Mouse (Mus musculus) kidney, adult 9 months (tissue): ENCODE results near the gene Ppp1r14b.

Experiments
- DNase-seq: peaks from one replicate; pipeline ENCODE4 v3.0.0; 2022

Ppp1r14b gene

DNA sequence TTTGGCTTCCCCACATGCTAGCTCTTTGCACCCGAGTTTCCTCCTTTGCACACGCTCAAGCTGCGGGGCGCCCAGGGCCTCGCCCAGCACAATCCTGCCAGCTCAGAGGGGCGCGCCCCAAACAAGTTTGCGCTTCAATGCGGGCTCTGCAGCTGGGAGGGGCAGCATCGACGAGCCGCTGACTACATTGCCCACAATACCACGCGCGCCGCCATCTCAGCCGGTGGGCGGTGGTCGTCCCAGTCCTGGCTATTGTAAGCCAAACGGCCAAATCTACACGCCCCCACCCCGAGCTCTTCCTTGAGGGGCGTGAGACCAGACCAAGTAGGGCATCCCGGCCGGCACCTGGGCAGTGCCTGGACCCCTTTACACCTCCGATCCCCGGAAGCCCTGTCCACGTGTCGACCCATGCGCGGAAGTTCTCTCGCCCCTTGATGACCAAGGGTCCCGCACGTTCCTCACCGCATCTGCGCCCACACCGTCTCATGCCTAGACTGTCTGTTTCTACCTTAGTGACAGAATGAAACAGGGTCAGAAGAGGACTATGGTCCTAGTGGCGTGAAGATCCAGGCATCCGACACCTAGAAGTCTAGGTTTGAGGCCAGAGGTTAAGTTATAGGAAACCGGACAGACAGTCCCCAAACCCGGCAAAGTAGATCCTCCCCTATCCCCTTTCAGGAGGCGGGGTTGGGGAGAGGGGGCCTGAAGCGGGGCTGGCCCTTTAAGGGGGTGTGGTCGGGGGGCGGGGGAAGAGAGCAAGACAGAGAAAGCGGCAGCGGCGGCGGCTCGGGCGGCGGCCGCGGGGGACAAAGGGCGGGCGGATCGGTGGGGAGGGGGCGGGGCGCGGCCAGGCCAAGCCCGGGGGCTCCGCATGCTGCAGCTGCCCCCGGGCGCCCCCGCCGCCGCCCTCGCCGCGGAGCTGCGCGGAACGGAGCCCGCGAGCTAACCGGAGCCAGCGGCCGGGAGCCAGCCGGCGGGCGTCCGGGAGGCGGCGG, at the start of gene Ppp1r14b:
TSS of gene Ppp1r14b (plus strand) at position 758 of the 995 bp plus-strand sequence.
- peak; percentile 73 for DNase-seq

DNA sequence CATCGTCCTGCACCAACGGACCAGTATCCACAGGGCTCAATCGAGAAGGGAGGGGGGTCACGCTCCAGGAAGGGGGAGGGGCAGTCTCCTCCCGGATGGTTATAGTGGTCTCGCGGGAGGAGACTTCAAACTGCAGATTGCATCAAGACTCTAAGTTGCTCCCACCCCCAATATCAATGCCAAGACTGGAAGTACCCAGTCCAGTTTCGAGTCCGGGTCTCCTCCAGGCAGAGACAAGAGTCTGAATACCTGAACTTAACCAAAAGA, 49.5 kb upstream of the Ppp1r14b start, which contains the start of gene Catsperz:
TSS of gene Catsperz (minus strand) at position 74 of the 267 bp plus-strand sequence.
- DNase-seq, result no peak

DNA sequence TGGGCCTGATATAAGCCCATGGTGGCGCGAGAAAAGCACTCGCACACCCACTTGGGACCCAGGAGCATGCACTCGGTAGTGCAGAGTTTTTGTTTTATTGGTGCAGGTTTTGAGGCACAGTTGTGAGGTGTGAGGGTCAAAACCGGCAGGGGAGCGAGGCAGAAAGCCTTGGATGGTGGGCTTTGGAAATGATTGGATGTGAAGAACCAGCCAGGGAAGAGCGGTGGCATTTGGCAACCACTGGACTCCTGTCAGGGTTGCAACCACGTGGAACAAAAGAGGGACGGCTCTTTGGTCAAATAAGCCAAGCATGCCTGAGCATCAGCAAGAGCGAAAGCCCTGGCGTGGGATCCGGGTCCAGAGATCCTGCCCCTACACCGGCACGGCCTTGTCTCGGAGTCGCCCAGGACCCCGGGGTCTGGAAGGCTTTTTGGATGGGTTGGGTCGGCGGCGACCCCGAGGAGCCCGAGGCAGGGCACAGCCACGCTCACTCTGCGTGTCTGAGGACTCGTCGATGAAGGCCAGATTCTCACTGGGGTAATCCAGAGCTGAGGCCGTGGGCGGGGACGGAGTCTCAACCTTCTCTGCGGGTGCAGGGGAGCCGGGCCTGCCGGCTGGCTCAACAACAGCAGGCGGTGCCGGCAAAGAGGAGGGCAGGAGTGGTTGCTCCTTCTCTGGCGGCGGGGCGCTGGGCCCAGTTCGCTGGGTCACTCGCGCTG, 49.0 kb upstream of the Ppp1r14b start:
- no peak for DNase-seq

DNA sequence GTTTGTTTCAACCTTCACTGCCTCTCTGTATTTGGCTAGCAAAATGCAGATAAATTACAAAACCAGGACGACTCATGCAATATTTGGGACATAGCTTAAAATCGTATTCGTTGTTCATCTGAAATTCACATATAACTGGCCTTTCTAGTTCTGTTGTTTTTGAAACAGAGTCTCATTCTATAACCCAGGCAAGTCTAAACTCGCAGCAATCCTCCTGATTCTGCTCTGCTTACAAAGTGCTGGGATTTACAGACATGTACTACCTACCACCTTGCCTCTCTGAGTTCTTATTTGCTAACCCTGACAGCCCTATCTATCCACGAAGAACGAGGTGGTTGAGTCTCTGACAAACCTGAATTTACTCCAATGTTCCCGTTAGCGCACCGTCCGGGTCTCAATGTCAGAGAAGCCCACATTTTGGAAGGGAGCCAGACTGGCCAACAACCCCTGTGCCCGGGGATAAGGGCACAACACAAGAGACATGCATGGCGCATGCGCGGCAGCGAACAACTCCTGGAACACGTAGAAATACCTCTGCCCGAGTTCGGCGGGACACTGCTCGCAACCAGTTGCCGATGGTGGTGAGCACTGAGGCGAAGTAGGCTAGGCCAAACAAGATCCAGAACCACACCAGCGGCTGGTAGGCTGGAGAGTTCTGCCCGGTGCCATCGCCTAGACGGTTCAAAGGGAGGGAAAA, 48.1 kb upstream of the Ppp1r14b start:
- DNase-seq, result peak; percentile 68

DNA sequence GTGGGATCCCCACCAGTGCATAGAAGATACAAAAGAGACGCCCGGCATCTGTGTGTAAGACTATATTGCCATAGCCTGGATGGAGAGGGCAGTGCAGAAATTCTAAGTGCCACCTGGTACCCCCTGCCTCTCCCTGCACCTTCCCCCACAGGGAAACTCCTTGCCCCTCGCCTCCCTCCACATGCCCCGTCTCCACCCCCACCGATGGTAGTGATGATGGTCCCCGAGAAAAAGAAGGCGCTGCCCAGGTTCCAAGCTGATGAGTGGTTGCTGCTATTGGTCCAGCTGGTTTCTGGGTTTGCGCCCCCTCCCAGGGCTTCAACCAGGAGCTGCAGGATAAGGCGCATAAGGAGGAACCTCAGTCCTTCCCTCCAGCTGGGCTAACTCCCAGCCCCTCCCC, 46.7 kb upstream of the Ppp1r14b start:
- DNase-seq, result no peak

DNA sequence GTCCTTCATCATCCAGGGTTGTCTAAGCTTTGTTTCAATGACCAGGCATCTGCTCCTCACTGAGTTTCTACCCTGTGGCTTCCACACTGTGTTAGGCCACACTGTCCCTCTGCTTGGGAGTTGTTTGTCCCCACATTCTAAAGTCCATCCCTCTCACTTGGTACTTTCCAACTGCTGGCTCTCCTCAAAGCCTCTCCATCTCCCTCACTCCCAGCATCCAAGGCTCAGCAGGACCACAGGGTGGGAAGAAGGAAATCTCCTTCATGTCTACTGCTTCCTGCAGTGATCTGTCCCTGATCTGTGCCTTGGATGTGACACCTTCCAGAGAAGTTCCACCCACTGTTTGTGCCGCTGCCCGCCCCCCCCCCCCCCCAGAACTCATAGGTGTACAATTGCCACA, 43.8 kb upstream of the Ppp1r14b start:
- no peak for DNase-seq

DNA sequence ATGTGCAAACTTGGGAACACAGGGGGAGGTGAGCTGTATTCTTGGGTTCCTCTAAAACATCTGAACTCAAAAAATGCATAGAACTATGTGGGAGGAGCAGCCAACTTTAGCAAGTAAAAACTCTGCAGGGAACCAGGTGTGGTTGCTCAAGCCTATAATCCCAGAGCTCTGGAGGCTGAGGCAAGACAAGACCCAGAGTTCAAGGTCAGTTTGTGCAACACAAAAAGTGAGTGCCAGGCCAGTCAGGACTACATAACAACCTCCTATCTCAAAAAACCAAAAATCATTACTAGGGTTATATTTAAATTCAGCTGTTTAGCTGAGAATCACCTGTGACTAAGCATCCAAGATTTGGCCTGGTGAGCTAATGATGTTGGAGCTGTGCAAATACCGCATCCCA, 42.8 kb upstream of the Ppp1r14b start:
- DNase-seq, result no peak

DNA sequence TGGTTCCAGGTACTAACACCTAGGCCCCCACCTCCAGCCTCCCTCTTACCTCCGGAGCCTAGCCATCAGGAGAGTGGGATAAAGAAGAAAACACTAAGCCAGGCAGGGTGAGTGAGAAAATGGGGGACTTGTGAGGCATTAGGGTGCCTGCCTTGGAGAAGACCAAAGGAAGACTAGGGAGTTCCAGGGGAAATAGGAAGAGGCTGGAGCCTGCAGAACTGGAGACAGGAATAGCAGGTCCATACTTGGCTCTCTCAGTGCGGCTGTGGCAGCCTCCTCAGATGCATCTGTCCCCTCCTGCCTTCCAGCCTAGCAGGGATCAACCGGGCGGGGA, 41.7 kb upstream of the Ppp1r14b start:
- no peak for DNase-seq

DNA sequence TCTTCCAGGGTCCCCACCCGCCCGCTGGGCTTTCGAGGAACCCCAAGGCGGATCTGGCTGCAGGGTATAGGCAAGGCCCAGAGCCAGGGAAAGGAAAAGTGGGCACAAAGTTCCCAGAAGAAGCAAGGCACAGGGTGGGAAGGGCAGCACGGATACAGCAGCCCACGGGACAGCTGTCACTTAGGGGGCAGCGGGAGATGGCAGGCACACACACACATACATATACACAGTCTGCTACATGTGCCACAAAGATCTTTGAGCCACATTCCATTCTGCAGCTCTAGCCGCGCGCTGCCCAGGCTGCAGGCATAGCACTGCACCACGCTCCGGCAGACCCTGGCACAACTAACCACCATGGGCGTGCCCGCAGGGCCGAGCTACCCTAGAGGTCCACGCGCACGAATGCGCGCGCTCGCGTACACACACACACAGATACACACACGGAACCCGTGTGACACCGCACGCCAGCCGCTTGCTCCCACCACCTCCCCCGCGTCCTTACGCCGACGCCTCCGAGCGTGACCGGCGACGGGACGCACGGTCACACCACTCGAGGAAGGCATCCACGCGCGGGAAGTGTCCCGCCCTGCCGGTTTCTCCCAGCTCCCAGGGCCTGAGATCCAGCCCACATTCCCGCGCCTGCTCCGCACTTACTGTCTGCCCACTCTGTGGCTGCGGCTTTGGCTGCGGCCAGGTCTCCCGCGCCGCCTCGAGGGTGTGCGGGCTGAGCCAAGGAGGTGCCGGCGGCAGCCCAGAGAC, 41.2 kb upstream of the Ppp1r14b start:
- no peak for DNase-seq

DNA sequence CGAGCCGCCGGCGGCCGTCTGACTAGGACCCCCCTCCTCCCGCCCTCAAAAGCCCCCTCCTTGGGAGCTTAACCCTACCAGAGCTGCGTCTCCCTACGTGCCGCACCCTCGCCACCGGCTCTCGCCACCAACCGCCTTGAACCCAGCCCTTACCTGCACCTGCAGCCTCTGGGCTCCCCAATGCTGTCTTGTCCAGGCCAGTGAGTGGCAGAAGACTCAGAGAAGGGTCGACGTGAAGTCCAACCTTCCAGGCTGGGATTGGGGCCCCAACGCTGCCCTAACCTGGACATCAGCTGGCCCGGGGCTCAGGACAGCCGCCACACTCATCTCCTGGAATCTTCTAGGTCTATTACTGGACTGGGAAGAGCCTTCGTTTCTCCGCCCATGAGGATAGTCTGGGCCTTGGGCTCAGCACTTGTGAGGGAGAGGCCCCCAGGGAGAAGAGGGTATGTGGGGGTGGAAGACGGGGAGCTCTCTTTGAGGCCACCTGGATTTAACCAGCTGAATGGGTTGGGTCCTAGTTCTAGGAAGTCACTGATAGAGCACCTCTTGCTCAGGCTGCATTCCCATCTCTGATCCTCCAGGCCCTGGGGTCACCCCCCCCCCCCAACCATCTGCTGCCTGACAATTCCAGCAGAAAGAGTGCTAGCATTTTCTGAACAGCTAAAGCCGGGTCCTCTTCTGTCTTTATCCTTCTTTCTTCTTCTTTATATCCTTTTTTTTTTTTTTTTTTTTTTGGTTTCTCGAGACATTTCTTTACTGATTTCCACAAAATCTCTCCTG, 40.4 kb upstream of the Ppp1r14b start, which contains the start of gene Kcnk4:
TSS of gene Kcnk4 (minus strand) at position 321 of the 783 bp plus-strand sequence.
- no peak for DNase-seq

DNA sequence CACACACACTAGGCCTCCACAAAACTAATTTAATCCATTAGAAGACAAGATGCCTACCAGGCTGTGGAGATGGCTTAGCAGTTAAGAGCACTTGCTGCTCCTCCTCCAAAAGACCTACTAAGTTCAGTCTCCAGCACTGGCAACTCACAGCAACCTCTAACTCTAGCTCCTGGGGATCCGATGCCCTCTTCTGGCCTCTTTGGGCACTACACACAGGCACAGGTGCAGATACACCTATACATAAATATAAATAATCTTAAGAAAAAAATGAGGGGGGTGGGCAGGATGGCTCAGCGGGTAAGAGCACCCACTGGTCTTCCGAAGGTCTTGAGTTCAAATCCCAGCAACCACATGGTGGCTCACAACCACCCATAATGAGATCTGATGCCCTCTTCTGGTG, 38.5 kb upstream of the Ppp1r14b start:
- DNase-seq, result no peak

DNA sequence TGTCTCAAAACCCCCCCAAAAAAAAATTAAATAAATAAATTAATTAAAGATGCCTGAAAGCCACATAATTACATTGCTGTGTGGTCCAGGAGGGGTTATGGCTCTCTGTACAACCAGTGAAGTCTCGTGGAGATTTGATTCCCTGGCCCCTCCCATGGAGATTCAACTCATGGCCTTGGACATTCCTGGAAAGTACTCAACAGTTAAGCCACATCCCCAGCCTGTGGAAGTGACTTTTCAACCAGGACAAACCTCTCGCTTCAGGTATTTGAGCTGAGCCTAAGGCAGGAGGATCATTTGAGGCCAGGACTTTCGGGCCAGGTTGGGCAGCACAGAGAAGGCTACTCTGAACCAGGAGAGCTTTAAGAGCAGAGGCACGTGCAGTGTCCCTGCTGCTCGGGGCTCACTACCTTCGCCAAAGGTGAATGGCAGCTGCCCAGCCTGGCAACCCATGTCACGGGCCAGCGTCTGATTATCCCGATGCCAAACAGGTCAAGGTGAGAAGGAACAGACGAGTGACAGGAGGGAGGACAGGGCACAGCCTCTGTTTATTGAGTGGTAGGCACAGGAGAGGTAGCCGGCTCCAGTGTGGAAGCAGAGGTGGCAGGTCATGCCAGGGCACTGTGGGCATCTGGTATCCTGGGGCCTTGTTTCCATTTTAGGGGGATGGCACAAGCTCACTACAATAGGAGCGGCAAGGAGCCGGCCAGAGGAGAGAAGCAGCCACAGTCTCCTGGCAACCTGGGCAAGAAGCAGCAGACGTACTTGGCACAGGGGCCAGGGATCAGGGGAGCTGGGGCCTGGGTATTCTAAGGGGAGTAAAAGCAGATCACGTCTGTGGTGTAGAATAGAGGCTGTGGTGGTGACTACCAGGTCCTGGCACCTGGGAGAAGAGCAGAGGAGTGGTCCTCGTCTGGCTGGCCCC, 37.0 kb upstream of the Ppp1r14b start:
- DNase-seq, result no peak

DNA sequence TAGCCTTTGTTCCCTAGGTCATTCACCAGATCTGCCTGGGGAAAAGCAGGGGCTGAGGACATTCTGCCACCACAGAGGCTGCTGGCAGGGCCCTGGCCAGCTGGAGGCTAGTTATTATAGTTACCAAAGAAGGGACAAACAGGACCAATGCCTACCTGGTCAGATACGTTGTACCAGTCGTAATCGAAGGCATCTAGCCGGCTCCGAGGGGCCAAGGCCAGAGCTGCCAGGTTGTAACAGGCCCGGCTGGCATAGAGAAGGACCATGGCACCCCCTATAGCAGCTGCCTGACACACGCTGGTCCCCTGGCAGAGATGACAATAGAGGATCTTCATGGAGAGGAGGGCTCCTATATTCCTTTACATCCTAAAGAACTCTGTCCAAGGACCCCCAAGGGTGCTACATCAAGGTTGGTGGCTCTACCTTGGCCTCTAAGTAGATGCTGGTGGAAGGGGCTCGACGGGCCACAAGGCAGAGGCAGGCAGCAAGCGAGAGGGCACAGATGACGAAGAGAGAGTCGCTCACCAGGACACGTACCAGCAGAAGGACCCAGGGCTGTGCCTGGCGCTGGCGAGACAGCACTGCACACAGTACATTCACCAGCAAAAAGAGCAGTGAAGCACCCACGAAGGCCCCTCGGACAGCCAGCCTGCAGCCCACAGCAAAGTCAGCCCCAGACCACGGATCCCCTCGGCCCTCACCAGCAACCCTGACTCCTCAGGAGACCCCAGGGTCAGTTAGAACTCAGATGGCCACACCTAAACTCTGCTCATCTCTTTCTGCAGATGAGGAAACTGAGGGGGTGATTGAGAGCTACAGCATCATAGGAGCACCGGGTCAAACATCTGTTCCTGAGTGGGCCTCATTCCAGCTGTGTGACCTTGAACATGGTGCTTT, 35.4 kb upstream of the Ppp1r14b start:
- DNase-seq, result no peak

DNA sequence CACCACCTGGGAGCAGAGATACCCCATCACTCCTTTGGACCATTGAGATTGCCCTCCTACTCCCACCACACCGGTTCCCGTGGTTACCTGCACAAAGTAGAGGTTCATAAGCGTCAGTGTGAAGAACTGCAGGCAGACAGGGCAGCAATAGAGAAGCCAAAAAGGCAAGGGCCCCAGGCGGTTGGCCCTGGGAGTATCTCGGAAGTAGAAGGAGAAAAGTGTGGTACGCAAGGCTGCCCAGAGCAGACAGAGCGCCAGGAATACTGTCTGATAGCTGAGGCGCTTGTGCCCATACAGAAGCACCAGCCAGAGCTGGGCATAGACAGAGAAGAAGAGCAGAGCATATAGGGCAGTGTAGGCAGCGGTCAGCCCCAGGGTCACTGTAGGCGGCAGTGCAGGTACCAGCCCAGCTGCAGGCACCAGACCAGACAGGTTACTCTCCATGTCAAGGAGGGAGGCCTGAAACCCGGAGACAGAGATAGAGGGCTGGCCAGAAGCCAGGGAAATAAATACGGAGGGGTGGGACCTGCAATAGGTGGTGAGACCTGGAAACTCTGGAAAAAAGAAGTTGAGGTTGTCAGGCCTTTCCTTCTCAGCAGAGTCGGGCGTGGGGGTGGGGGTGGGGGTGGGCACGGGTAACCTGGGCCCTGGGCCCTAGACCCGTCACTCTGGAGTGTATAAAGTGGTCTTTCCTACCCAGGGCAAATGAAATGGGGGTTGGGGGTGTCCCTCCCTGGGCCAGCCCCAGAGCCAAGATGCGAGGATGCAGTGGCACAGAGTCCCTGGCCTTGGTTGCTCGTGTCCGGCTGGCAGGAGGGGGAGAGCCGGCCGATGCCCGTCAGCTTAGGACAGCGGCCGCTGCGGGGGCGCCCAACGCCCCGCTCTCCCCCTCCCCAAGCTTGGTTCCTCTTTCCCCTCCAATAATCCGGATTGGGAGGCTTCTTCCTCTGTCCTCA, 34.1 kb upstream of the Ppp1r14b start:
- no peak for DNase-seq

DNA sequence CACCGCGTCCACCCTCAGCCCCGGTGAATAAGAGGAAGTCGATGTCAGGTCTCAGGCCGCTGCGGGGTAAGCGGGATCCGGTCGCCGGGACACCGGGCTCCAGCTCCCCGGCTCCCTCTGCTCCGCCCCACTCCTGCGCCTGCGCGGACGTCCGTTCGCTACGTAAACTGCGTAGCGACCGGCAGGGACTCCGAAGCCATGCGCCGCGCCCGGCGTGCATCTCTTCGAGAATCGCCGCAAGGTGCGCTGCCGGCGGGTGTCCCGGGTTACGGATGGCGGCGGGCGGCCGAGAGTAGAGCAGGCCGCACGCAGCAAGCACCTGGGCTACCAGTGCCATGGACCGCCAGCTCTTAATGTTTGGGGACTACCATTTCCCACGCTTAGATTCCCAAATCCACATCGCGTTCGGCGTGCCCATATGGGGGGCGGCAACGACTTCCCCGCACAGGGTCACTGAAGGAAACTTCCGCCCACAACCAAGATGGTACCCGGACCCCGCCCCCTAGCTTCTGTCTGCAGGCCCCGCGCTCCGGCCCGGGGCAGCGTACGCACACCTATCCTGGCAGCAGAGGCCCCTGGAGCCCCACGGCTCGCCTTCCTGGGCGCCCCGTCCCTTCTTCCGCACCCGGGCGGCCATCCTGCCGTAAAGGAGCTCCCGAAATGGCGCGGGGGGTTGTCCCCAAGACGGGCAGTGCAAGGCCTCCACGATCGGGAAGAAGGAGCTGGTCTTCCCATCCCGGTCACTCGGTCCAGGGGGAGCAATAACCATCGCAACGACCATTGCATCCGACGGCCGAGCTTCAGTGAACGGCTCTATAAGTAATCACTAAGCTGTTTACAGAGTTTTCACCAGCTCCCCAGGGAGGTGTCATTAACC, 33.2 kb upstream of the Ppp1r14b start, which contains the start of gene Bad:
TSS of gene Bad (plus strand) at position 490 of the 877 bp plus-strand sequence.
- peak; percentile 94 for DNase-seq

DNA sequence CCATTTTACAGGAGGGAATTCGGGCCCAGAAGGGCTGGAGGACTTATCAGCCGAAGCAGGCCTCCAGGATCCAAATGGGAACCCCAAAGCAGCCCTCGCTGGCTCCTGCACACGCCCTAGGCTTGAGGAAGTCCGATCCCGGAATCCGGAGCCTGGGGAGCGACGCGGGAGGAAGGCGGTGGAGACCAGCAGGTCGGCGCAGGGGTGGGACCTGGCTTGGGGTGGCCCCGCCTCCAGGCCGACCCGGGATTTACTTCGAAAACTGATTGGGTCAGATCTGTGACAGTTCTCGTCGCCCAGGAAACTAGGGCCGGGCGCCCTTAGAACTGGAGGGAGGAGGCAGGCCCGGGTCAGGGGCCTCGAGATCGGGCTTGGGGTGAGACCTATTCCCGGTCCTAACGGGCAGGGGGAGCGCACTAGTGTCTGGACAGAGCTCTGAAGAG, 32.5 kb upstream of the Ppp1r14b start, which contains the start of gene Gpr137:
TSS of gene Gpr137 (minus strand) at position 232 of the 443 bp plus-strand sequence.
- DNase-seq, result peak; percentile 98

DNA sequence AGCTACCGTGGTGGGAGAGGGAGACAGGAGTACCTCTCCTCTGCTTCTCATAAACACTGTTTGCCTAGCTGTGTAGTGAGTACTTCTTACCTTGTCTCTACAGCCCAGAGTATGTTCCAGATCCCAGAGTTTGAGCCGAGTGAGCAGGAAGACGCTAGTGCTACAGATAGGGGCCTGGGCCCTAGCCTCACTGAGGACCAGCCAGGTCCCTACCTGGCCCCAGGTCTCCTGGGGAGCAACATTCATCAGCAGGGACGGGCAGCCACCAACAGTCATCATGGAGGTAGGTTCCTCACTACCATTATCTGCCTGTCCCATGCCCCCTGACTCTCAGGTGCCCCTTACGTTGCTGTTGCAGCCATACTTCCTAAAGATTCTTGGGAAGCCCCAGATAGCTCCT, 32.0 kb upstream of the Ppp1r14b start:
- no peak for DNase-seq
